Mouse (Mus musculus) brain, embryonic 14.5 days (tissue): ENCODE results near the gene Trub2. TPM values are rescaled to one million over a fixed set of nuclear protein-coding genes. Genes with fewer than 3 reads are reported as not detected.
A peak's percentile ranks its signal among the peaks of the same experiment; 100 is the strongest.

Source experiments
- DNase-seq: peaks from one replicate; pipeline ENCODE4 v3.0.0-alpha.2; 2011; ENCODE audit warnings: low read depth
- CTCF ChIP-seq: fragments of 200-500 bp; IDR thresholded peaks from 2 replicates; pipeline ENCODE4 v1.5.1; 2012; ENCODE audit warnings: inconsistent platforms, mild to moderate bottlenecking, moderate library complexity, borderline replicate concordance; ENCODE audit not compliant: insufficient read depth, insufficient read length; ENCODE audit errors: extremely low read depth
- POLR2A ChIP-seq: fragments of 200-500 bp; IDR thresholded peaks from 2 replicates; pipeline ENCODE4 v1.6.1; 2012; ENCODE audit warnings: mild to moderate bottlenecking, inconsistent platforms, borderline replicate concordance; ENCODE audit not compliant: poor library complexity, insufficient read depth, insufficient read length, severe bottlenecking; ENCODE audit errors: extremely low read depth
- polyA plus RNA-seq: library from polyadenylated mRNA; depleted of rRNA; stranded (reverse); fragments of >200 nt; gene quantifications from 2 replicates; pipeline ENCODE4 v1.2.3, GENCODE M21; 2012; rRNA removed

The Trub2 gene
- 43.2 and 47.8 TPM in 2 replicates for polyA plus RNA-seq

DNA sequence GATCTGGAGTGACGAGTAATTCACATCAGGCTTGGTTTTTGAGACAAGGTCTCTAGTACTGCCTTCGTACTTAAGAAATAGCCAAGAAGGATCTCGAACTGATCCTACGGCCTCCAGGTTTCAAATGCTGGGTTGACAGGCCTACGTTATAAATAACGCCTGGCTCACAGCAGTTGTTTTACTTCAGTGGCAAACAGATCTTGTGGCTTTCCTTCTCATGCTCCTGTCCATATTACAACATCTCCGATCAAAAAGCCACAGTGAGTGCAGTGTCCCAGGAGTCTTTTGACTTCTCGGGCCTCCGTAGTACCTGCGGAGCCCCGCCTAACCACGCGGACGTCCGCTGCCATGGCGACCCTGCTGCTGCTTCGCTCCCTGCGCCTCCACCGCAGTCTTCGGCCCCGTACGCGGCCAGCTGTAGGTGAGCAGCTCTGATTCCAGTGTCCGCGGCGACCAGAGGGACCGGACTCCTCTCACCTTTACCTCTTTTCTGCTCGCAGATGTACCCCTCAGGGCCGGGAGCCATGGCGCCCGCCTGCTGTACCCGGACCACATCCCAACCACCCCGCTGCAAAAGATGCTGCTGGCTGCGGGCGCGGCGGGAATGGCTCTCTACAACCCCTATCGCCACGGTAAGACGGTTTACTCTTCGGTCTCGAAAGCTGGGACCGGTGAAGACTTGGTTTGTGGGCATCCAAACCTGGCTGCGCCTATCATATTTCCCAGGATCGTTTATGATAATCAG lies at the start of gene Trub2:
TSS of gene Trub2 (minus strand) at position 566 of the 745 bp plus-strand sequence.
- peak; percentile 17; the same call in 1 of the 2 replicates for TF ChIP-seq POLR2A
- no peak for TF ChIP-seq CTCF
- DNase-seq, result peak; percentile 93

DNA sequence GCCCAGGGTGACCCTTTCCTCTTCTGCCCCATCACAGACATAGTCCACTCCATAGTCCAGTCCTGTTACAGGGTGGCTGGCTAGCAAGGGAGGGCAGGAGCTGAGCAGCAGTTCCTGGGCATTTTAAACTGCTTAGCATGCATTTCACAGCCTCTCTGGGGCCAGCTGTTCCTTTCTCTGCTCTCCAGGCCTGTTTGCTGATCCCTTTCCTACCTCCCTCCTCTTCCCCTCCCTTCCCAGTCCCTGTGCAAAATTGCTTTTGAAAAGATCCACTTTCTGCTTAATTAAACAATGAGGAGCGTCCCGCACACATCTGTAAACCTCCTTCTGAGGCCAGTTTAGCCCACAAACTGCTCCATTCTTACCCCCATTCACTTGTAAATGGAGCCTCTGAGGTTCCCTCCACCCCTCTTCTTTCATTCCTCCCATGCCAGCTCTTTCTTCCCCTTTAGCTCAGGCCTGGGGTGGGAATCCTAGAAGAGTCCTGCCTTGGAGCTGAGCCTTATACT lies 47.1 kb upstream of the Trub2 start:
- DNase-seq, result peak; percentile 75
- no peak for TF ChIP-seq POLR2A
- TF ChIP-seq CTCF, result no peak

DNA sequence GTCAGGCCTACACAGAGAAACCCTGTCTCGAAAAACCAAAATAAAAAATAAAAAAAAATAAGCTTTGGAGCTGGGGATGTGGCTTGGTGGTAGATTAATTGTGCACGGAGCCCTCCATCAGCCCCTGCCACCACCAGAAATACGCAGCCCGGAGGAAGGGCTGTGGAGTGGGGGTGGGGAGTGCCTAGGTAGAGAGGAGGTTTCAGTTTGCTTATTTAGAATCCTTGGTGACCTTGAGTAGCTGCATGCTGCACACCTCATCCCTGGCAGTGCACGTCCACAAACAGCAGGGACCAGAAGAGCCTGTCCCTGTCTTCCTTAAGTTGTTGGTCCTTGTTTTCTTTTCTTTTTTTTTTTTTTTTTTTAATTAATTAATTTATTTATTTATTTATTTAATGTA lies 45.5 kb upstream of the Trub2 start:
- DNase-seq, result no peak
- TF ChIP-seq POLR2A (no peak), CTCF (no peak)

DNA sequence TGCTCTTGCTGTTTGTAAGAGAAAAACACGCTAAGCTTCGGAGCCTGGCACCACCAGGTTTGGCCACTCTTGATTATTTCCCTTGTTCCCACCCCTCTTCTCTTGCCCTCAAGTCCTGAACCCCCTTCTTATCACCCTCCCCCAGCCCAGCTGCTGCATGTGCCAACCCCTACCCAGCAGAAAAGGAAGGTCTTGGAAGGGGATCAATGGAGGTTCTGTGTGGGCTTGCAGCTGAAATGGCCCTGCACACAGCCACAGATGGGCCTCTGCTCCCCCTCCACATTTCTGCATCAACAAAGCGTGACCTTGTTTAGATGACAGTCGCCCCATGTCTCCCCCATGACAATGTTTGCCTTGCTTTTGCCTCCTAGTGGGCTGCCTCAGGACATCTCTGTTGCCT lies 42.8 kb upstream of the Trub2 start:
- DNase-seq, result no peak
- TF ChIP-seq CTCF (no peak), POLR2A (no peak)

- TF ChIP-seq POLR2A (no peak), CTCF (no peak)
- no peak for DNase-seq
Observed at GRCm38 (mm10) chr2:29827709-29828024, 39.4 kb upstream of the Trub2 start.

DNA sequence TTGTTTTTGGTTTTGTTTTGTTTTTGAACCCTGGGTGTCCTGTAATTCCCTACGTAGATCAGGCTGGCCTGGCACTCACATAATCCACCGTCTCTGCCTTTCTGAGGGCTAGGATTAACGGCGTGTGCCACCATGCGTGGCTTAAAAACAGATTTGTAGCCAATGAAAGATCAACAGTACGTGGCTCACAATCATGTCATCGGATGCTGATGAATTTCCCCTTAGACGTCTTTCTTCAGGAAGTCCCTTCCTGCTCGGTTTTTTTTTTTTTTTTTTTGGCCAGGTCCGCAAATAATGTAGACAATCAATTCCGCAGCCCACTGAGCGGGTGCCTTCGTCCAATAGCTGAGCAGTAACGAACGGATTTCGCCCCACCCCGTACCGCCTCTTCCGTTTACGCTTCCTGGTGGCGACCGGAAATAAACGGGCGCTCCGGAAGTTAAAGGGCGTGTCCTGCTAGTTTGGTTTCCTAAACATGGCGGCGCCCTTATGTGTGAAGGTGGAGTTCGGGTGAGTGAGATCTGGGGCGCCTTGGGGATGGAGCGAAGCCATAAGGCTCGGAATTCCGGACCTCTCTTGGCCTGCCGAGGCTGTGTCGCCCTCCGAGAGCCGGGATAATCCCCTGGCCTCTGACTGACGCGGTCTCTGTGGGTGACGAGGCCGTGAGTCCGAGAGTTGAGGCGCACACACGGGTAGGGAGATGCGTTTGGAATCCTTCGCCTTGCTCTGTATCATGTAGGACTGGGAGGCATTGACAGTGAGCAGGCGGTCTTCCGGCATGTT lies 38.8 kb upstream of the Trub2 start:
- TF ChIP-seq POLR2A, result peak; percentile 34; the same call in 1 of the 2 replicates
- TF ChIP-seq CTCF, result no peak
- peak; percentile 99 for DNase-seq

GRCm38 (mm10) chr2:29826318-29826925 lies 38.1 kb upstream of the Trub2 start:
- DNase-seq, result no peak

GRCm38 (mm10) chr2:29820025-29820817 lies 31.9 kb upstream of the Trub2 start, which contains the start of gene Urm1:
TSS of gene Urm1 (plus strand) at chr2:29820075.
- DNase-seq, result peak; percentile 95
- TF ChIP-seq CTCF (peak; percentile 2; the same call in 1 of the 2 replicates), POLR2A (0 out of 2 replicates have a peak, but pooled peaks have one; percentile 20)

More at GRCm38 (mm10) chr2:29826318-29826925, 38.1 kb upstream of the Trub2 start:
- TF ChIP-seq POLR2A (no peak), CTCF (no peak)

DNA sequence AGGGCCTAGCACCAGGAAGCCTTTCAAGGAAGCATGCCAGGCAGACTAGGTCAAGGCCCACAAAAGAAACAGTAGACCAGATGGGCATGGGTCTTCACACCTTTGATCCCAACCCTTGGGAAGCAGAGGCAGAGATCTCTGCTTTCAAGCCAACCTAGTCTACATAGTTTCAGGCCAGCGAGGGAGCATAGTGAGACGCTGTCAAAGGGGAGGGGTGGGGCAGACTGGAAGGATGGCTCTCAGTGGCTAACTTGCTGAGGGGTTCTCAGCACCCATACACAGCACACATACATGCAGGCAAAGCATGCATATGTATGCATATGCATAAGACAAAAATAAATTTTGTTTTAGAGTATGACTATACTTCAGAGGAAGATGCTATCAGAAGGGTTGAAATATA lies 31.1 kb upstream of the Trub2 start:
- DNase-seq, result no peak
- TF ChIP-seq POLR2A (no peak), CTCF (no peak)

GRCm38 (mm10) chr2:29817426-29818232 lies 29.3 kb upstream of the Trub2 start:
- DNase-seq, result peak; percentile 93
- TF ChIP-seq CTCF (peak; percentile 89), POLR2A (no peak)
